Mouse (Mus musculus): Measurements from ENCODE around the gene Nyap1. TPM values are rescaled to one million over a fixed set of nuclear protein-coding genes. Genes with fewer than 3 reads are reported as not detected.

Nyap1 gene
- polyA plus RNA-seq, 1 experiment: 12.4 TPM

- Histone ChIP-seq H3K4me3 (ENCODE audit: low read depth, low read length) (no peak overlapping the region), H3K27me3 (ENCODE audit: control insufficient read depth, insufficient read depth, low read length, poor library complexity, severe bottlenecking) (no peaks in the 10 kb centered on the region), H3K36me3 (ENCODE audit: control insufficient read depth, insufficient read depth, low read length, poor library complexity, severe bottlenecking) (no peaks in the 10 kb centered on the region), H3K27ac (ENCODE audit: insufficient read depth, low read length) (no peak overlapping the region), H3K9me3 (replicated peaks; ENCODE audit: control insufficient read depth, insufficient read depth, low read length, poor library complexity, severe bottlenecking) (no peaks in the 10 kb centered on the region), H3K9ac (ENCODE audit: low read depth, poor library complexity, severe bottlenecking) (no peak overlapping the region), H3K4me1 (ENCODE audit: control insufficient read depth, insufficient read depth, low read length) (peaks cover 1% of the 10 kb centered on the region)
- TF ChIP-seq EP300 (IDR thresholded peaks at IDR 0.05; ENCODE audit: insufficient read depth, low read depth, low read length) (no peak), POLR2A (IDR thresholded peaks at IDR 0.05; ENCODE audit: insufficient read depth, low read length) (no peak), CTCF (IDR thresholded peaks at IDR 0.05; ENCODE audit: low read depth, low read length) (no peak)
Measured at GRCm38 (mm10) chr5:137699080-137699479, 42.3 kb downstream of the Nyap1 start.

- Histone ChIP-seq H3K27ac (ENCODE audit: insufficient read depth, low read length) (no peak overlapping the region), H3K4me3 (ENCODE audit: low read depth, low read length) (no peak overlapping the region), H3K9ac (ENCODE audit: low read depth, poor library complexity, severe bottlenecking) (no peak overlapping the region), H3K27me3 (ENCODE audit: control insufficient read depth, insufficient read depth, low read length, poor library complexity, severe bottlenecking) (no peaks in the 10 kb centered on the region), H3K36me3 (ENCODE audit: control insufficient read depth, insufficient read depth, low read length, poor library complexity, severe bottlenecking) (no peaks in the 10 kb centered on the region), H3K4me1 (ENCODE audit: control insufficient read depth, insufficient read depth, low read length) (peaks cover 1% of the 10 kb centered on the region), H3K9me3 (replicated peaks; ENCODE audit: control insufficient read depth, insufficient read depth, low read length, poor library complexity, severe bottlenecking) (no peaks in the 10 kb centered on the region)
- TF ChIP-seq POLR2A (IDR thresholded peaks at IDR 0.05; ENCODE audit: insufficient read depth, low read length): no peak
- TF ChIP-seq EP300 (IDR thresholded peaks at IDR 0.05; ENCODE audit: insufficient read depth, low read depth, low read length): no peak
- TF ChIP-seq CTCF (IDR thresholded peaks at IDR 0.05; ENCODE audit: low read depth, low read length): no peak
Measured at GRCm38 (mm10) chr5:137695930-137696329, 45.5 kb downstream of the Nyap1 start.

- Histone ChIP-seq H3K27me3 (ENCODE audit: control insufficient read depth, insufficient read depth, low read length, poor library complexity, severe bottlenecking) (no peaks in the 10 kb centered on the region), H3K27ac (ENCODE audit: insufficient read depth, low read length) (no peak overlapping the region), H3K9me3 (replicated peaks; ENCODE audit: control insufficient read depth, insufficient read depth, low read length, poor library complexity, severe bottlenecking) (no peaks in the 10 kb centered on the region), H3K36me3 (ENCODE audit: control insufficient read depth, insufficient read depth, low read length, poor library complexity, severe bottlenecking) (no peaks in the 10 kb centered on the region), H3K4me3 (ENCODE audit: low read depth, low read length) (no peak overlapping the region), H3K9ac (ENCODE audit: low read depth, poor library complexity, severe bottlenecking) (no peak overlapping the region), H3K4me1 (ENCODE audit: control insufficient read depth, insufficient read depth, low read length) (peaks cover 1% of the 10 kb centered on the region)
- TF ChIP-seq EP300 (IDR thresholded peaks at IDR 0.05; ENCODE audit: insufficient read depth, low read depth, low read length) (no peak), POLR2A (IDR thresholded peaks at IDR 0.05; ENCODE audit: insufficient read depth, low read length) (no peak), CTCF (IDR thresholded peaks at IDR 0.05; ENCODE audit: low read depth, low read length) (no peak)
Measured at GRCm38 (mm10) chr5:137694796-137695195, 46.6 kb downstream of the Nyap1 start.

GRCm38 (mm10) chr5:137691881-137692280 lies 49.5 kb downstream of the Nyap1 start:
- Histone ChIP-seq H3K27ac (ENCODE audit: insufficient read depth, low read length) (no peak overlapping the region), H3K36me3 (ENCODE audit: control insufficient read depth, insufficient read depth, low read length, poor library complexity, severe bottlenecking) (no peaks in the 10 kb centered on the region), H3K9me3 (replicated peaks; ENCODE audit: control insufficient read depth, insufficient read depth, low read length, poor library complexity, severe bottlenecking) (no peaks in the 10 kb centered on the region), H3K9ac (ENCODE audit: low read depth, poor library complexity, severe bottlenecking) (no peak overlapping the region), H3K27me3 (ENCODE audit: control insufficient read depth, insufficient read depth, low read length, poor library complexity, severe bottlenecking) (no peaks in the 10 kb centered on the region), H3K4me3 (ENCODE audit: low read depth, low read length) (no peak overlapping the region), H3K4me1 (ENCODE audit: control insufficient read depth, insufficient read depth, low read length) (peaks cover 1% of the 10 kb centered on the region)
- no peak for TF ChIP-seq EP300 (IDR thresholded peaks at IDR 0.05; ENCODE audit: insufficient read depth, low read depth, low read length)
- TF ChIP-seq POLR2A (IDR thresholded peaks at IDR 0.05; ENCODE audit: insufficient read depth, low read length): no peak
- no peak for TF ChIP-seq CTCF (IDR thresholded peaks at IDR 0.05; ENCODE audit: low read depth, low read length)

- H3K27me3 ChIP-seq (ENCODE audit: control insufficient read depth, insufficient read depth, low read length, poor library complexity, severe bottlenecking): no peaks in the 10 kb centered on the region
- TF ChIP-seq CTCF (IDR thresholded peaks at IDR 0.05; ENCODE audit: low read depth, low read length) (no peak), EP300 (IDR thresholded peaks at IDR 0.05; ENCODE audit: insufficient read depth, low read depth, low read length) (no peak), POLR2A (IDR thresholded peaks at IDR 0.05; ENCODE audit: insufficient read depth, low read length) (no peak)
- no peak overlapping the region for H3K4me3 ChIP-seq (ENCODE audit: low read depth, low read length)
- no peaks in the 10 kb centered on the region for H3K9me3 ChIP-seq (replicated peaks; ENCODE audit: control insufficient read depth, insufficient read depth, low read length, poor library complexity, severe bottlenecking)
- no peaks in the 10 kb centered on the region for H3K4me1 ChIP-seq (ENCODE audit: control insufficient read depth, insufficient read depth, low read length)
- H3K36me3 ChIP-seq (ENCODE audit: control insufficient read depth, insufficient read depth, low read length, poor library complexity, severe bottlenecking): no peaks in the 10 kb centered on the region
- no peak overlapping the region for H3K9ac ChIP-seq (ENCODE audit: low read depth, poor library complexity, severe bottlenecking)
- H3K27ac ChIP-seq (ENCODE audit: insufficient read depth, low read length): no peak overlapping the region
Measured at GRCm38 (mm10) chr5:137690531-137690930, 50.9 kb downstream of the Nyap1 start.

- H3K9me3 ChIP-seq (replicated peaks; ENCODE audit: control insufficient read depth, insufficient read depth, low read length, poor library complexity, severe bottlenecking): no peaks in the 10 kb centered on the region
- H3K4me1 ChIP-seq (ENCODE audit: control insufficient read depth, insufficient read depth, low read length): no peaks in the 10 kb centered on the region
- H3K27ac ChIP-seq (ENCODE audit: insufficient read depth, low read length): no peak overlapping the region
- no peak overlapping the region for H3K4me3 ChIP-seq (ENCODE audit: low read depth, low read length)
- no peaks in the 10 kb centered on the region for H3K36me3 ChIP-seq (ENCODE audit: control insufficient read depth, insufficient read depth, low read length, poor library complexity, severe bottlenecking)
- H3K27me3 ChIP-seq (ENCODE audit: control insufficient read depth, insufficient read depth, low read length, poor library complexity, severe bottlenecking): no peaks in the 10 kb centered on the region
- no peak for TF ChIP-seq CTCF (IDR thresholded peaks at IDR 0.05; ENCODE audit: low read depth, low read length)
- no peak overlapping the region for H3K9ac ChIP-seq (ENCODE audit: low read depth, poor library complexity, severe bottlenecking)
Measured at GRCm38 (mm10) chr5:137689974-137690373, 51.4 kb downstream of the Nyap1 start.
